Mouse (Mus musculus) right cerebral cortex, postnatal 25 days (tissue): ENCODE measurements at regions not wholly inside any gene's neighbourhood (a gene's known extent, or its start where the extent isn't known, plus 50 kb on each side); places are given as distances from the start of the nearest gene placed in this dataset.

Source experiments
- DNase-seq: peaks from one replicate; pipeline ENCODE4 v3.0.0; 2022

DNA sequence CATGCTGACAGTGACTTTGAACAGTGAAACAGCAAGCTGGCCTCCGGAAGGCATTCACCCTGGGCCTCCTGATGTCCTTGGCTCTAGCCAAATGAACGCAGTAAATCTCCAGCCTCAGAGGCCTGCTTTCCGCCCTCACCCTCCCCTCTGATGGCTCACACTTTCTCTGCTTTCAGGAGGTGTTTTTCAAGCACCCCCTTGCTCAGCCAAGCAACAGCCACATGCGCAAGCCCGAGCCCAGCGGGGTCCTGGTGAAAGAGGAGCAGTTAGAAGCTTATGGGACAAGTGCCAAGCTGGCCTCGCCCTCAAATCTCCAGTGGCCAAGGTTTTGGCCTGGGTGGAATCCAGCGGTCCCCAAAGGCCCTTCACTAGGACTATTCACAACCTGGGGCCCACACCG lies 109.6 kb upstream of the Zbtb40 start:
- no peak for DNase-seq

DNA sequence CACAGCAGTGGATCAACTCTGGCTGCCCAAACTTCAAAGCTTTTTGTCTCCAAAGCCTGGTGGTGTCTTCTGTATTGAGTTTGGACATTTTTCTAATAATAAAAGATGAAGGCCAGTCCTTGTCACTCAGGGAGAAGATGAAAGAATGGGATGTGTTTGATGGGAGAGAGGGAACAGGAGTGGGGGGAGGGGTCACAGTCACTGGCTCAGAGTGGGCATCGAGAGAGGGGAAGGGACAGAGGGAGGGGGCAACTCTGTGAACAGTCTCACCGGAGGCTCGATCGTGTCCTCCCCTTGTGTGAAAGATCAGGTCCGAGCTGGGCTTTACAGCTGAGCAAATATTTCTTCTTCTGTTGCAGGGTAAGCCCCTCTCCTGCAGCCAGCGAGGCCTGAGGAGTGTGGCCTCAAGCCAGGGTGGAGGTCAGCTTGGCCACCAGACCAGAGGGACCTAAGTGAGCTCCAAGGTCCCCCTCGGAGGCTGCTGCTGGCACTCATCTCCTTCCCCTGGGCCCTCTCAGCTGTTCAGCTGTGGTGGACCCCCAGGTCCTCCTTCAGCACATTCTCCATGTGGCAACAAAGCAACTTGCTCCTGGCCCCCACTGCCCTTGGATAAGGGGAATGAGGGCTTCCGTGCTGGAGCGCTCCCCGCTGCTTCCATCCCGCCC lies 108.0 kb upstream of the Zbtb40 start:
- DNase-seq, result no peak

DNA sequence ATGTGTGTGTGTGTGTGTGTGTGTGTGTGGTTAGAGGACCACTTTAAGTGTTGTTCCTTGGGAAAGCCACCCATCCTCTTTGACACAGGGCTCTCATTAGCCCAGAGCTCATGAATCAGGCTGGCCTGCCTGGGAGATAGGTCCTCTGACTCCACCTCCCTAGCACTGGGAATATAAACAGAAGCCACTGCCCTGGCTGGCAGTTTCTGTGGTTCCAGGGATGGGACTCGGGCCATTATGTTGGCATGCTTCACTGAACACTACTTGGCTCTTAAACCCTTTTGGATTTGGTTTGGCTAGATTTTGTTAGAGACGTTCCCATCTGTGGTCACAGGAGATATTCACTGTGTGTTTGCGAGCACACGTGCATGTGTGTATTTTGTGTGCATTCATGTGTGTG lies 100.2 kb upstream of the Zbtb40 start:
- DNase-seq, result no peak

DNA sequence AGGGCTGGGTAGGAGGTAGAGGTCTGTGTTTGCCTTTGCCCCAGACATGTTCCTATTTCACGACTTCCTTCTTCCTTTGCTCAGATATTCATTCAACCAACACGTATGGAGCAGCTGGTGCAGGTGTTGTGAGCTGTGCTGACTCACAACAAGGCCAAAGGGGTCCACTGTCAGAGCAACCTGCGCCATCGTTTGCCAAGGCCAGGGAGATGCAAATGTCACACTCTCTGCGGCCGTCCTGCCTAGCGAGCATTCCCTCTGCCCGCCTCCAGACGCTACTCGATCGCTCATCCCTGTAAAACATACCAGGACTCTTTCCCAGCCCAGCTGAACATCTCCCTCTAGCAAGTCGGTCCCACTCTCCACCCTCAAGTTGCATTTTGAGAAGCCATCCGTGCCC lies 99.2 kb upstream of the Zbtb40 start:
- no peak for DNase-seq

DNA sequence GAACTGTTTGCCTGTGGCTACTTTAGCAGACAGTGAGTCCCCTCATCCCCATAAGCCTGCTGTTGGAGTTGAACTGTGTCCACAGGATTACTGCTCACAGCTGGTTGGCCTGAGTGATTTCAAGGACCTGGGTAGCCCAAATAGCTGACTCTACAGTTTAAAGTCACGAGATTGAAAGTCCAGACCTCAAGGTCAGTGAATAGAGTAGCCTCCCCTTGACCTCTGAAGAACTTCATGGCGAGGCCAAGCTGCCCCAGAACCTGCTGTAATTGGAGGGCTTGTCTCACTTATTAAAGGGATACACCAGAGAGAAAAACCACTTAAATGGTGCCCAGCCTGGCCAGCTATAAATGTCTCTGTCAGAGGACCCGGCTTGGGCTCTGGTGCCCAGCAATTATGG lies 97.7 kb upstream of the Zbtb40 start:
- DNase-seq, result no peak

DNA sequence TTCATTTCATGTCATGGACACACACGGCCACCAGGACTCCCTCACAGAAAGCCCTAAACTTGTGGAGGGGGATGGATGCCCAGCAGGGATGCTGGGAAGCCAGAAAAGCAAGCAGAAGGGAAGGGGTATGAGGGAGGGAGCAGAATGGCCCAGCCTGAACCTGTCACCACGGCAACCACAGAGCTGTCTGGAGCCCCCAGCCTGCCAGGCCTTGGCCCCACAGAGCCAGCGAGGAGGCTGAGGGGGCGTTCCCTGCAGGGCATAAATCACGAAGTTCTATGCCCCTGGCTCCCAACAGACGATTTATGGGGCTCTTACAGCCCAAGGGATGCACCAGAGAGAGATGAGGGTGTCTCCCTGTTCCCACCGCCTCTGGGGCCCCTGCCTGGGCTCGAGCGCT lies 93.7 kb upstream of the Zbtb40 start:
- no peak for DNase-seq

DNA sequence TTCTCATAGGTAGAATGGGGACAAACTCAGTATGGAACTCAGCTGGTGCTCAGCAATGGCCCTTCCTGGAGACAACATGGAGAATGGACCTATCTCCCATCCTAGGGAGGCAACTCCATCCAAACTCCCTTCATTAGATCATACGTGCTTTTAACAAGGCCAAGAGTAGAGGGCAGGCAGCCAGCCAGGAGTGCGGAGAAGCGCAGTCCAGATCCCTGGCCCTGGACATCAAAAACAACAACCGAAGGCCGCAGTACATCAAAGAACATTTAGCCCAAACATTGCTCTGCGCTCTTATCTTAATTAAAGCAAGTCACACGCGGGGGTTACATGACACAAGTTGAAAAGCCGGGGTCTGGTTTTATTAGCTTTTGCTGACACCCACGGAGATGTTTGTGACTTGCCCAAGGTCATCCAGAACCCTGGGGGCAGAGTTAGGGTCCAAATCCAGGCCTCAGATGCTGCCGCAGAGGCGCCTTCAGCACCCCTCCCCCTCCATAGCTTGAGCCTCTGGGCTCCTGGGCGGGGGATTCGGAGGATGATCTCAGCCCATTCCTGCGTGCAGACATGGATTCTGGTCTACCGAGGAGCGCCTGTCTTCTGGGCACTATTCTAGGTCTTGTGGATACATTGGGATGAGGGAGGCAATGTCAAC lies 90.6 kb upstream of the Zbtb40 start:
- no peak for DNase-seq

DNA sequence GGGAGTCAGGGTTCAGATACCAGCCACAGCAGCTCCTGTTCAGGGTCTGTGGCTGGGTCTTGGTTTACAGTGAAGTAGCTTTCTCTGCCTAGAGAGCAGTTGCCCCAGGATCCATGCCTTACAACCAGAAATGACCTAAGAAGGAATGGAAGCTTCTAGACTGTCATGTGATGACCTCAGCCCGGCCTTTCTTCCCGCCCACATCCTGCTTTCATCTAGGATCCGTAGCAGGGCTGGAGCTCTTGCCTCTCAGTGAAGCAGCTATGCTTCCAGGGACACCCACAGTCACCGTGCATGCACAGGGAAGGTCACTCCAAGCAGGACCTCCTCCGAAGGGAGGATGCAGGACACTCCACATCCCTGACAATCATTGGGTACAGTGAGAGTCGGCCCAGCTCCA lies 89.5 kb upstream of the Zbtb40 start:
- DNase-seq, result no peak

DNA sequence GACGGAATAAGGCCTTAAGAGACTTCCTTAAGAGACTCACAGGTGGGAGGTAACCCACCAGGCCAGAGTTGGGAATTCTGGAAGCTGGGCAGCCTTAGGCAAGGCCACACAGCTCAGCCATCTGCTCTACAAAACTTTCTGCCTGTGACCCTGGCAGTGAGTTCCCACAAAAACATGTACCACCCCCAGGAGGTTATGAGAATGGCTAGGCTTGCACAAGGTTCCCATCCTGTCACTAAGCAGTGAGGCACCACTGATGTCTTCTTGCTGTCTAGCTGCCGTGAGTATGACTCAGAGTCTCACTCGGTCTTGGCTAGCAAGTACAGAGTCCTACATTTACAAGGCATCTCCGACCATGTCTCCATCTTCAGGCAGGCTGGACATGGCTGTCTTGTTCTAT lies 87.7 kb upstream of the Zbtb40 start:
- DNase-seq, result no peak

DNA sequence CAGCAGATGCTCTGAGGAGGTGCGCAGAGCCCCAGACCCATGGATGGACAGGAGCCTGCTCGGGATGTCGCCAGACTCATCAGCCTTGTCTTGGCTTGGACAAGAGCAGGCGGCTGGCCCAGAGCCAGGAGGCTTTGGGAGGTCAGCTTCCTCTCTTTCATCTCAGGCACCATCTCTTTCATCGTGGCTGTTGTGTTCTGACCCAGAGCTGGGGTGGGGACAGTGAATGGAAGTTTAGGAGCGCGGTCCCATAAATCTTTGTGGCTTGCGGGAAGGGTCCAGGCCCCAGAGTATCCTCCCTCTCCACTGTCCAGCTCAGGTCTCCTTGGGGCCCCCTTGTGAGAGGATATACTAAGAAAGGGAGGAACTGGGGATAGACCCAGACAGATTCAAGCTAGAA lies 87.2 kb upstream of the Zbtb40 start:
- DNase-seq, result no peak

DNA sequence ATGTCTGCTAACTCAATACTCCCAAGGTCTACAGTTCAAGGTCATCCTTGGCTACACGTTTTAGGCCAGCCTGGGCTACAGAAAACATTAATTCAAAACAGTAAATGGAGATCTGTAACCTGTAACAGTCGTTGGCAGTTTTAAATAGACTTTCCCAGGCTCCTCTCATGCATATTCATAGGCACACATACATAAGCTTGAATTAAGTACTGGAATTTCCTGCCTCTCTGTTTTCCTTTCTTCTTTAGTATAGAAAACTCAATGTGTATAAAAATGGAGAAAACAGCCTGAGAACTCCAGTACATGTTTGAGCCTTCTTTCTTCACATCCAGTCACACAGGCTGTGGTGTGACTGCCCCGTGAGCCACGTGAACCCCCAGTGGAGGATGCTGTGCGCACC lies 86.0 kb upstream of the Zbtb40 start:
- no peak for DNase-seq

DNA sequence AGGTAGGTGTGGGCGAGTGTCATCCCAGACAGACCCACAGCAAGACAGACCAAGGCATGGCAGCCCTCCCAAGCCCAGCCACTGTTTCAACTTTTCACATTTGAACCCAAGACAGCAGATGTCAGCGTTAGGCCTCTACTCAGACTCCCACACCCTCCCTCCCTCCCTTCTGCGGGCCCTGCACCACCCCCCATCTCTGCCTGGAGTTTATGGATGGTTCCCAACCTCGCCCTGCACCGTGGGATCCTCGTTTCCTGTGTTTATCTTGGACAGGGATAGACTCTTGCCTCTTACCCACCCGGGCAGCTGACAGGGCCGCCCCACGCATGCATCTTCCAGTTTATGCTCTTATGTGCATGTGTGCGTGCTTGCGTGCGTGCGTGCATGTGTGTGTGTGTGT lies 85.2 kb upstream of the Zbtb40 start:
- no peak for DNase-seq

DNA sequence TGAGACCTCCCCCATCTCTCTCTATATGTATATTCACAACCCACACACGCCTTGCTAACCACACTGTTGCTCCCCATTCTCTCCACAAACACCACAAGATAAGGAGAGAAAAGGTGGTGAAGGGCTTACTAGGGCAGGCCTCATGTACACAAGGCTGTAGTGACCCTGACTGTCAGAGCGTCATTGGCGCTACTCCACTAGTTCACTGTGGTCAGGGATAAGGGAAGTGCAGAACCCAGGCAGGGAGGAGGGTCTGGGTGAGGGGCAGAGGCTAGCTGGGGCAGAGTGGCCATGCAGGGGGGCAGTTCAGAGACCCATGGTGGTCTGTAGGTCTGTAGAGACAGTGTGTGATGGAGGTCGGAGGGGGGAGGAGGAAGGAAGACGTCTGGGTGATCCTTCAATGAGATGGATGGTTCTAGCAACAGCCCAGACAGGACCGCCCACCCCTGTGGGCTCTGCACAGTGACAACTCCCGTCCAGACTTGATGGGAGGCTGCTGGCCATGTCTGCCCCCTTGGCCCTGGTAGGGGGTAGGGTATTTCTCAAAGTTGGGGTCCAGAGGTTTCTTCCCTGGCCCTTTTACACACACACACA lies 82.1 kb upstream of the Zbtb40 start:
- DNase-seq, result no peak

DNA sequence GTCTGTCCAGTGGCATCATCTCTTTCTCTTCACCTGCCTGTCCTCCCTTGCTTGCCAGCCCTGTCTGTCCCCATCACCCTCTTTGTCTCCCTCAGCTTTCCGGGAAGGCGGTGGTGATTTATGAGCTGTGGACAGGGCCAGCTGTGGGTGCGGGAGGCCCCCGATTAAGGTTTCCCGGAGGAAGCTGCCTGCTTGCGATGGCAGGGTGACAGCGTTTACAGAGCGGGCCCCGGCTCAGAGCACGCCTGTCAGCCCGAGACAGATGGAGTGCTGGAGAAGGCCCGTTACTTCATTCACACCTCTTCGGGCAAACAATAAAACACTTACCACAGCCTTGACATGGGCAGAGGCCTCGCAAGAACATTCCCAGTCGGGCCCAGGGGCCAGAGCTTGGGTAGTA lies 79.6 kb upstream of the Zbtb40 start:
- DNase-seq, result no peak

DNA sequence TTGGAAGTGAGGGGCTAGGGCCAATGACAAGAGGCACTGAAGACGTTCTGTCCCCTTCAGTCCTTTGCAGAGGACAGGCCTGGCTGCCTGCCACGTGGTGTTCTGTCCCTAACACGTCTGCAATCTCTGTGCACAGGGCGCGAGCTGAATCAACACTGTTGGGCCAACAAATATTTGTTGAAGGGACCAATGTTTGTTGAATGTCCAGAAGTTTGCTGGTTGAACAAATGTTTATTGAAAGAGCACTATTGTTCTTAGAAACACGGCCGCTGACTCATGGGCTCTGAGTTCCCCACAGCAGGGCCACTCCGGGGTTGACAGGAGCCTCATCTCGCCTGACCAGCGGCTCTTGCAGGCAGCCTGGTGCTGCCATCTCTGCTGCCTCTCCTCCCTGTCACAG lies 73.1 kb upstream of the Zbtb40 start:
- DNase-seq, result no peak

DNA sequence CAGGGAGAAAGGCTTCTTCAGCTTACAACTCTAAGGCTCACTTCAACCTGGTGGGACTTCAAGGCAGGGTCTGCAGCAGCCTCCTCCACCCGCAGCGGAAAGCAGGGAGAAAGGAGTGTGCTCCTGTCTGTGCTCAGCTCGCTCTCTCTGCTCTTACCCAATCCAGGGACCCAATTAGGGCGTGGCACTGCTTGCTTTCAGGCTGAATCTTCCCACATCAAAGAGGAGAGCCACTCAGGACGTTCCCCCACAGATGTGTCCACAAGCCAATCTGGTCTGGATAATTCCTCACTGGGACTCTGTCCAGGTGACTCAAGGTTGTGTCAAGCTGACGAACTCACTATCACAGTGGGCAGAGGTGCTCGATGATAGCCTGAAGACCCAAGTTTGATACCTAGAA lies 72.0 kb upstream of the Zbtb40 start:
- no peak for DNase-seq

DNA sequence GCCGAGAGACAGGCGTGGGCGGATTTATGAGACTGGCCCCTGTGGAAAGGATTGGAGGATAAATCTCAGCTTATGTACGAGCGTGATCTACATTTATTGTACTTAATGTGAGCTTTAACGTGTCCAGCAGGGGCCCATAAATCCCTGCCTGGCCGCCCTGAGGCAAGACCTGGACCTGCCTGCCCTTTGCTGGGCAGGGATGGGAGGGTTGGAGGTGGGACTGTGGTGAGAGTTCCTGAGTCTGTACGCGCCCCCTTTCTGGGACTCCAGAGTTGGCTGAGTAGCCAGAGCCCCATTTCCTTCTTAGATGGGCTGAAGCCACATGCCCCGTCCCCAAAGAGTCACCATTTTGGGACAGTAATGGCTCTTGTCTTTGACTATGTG lies 69.7 kb upstream of the Zbtb40 start:
- no peak for DNase-seq

DNA sequence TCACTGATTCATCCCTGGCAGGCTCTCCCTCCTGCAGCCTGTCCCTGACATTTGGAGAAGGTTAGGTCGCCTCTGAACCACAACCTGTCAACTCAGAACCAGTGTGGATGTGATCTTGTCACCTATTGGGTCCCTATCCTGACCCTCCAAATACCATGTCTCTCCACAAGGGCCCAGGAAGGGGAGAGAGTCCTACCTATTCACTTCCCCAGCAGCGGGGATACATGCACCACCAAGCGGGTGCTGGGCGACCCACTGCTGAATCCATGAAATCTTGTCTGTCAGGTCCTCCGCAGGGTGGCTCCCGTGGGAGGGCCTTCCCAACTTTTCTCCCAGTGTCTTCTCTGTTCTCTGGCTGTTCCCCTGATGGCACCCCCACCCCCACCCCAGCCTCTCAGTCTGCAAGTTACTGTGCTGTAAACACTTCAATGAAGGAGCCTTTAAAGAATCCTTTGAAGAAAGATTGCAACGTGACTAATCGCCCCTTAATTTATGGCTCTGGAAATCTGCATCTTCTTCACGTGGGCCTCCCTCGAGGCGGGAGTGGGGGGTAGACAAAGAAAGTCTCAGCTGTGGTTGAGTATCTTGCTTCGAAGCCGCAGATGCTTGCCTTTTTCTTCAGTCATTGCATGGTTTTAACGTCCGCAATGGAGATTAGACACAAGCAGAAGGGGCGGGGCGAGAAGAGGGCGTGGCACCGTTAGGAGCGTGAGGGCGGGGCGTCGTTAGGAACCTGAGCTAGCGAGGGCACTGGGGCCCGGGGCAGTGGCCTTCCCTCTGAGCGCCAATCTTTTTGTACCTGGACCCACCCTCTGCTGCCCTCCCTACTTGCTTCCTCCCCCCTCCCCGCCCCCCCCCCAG lies 69.1 kb upstream of the Zbtb40 start:
- DNase-seq, result no peak

DNA sequence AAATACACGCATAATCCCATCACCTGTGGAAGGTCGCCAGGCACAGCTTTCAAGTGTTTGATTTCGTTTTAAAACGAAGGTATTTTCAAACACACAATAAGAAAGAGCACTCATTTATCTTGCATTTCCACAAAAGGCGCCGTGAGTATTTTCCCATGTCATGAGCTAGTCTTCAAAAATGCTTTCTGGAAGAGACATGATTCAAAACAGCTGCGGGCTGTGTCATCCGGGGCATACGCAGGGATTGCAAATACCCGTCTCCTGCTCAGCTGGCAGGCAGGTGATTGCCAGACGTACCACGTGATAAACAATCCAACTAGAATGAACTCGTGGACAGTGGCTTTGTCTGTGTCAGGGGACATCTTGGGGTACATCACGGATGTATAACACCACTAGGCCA lies 66.5 kb upstream of the Zbtb40 start:
- DNase-seq, result no peak

DNA sequence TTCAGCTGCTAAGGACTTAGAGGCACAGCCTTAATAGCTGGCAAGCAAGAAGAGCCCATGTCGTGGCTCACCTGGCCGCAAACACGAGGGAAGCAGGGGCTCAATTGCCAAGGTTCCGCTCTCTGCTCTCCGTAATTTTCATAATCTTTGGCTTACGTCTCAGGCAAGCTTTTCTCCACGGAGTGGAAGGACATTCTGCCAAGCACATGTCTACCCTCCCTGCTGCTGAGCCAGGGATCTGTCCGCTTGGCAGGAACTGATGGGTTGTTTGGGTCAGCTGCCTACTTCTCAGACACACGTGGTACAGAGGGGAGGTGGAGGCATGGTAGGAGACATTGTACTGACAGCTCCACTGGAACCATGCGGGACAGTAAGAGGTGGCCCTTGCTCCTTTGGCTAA lies 61.7 kb upstream of the Zbtb40 start:
- DNase-seq, result no peak

DNA sequence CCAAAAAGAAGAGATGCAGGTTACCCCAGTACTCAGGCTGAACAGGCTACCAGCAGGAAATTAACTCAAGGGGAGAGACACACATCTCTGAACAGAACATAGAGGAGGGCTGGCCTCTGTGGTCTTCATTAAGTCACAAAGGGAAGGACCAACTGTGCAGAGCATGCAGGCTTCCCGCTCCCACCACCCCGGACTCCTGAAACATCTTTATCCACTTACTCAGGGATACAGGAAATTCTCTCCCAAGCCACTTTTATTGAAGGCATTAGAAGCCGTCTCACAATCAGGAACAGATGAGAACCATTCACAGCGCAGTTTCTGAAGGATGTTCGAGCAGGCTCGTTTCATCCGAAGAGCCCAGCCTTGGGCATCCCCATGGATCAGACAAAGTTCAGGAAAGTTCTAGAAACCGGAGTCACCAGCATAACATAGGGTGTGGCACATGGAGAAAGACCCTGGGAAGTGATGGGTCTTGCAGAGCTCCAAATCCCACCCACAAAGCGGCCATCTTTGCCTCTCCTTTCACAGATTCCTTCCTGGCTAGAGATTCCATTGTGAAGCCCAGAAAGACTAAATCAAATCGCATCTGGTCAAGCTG lies 55.9 kb upstream of the Zbtb40 start:
- no peak for DNase-seq

DNA sequence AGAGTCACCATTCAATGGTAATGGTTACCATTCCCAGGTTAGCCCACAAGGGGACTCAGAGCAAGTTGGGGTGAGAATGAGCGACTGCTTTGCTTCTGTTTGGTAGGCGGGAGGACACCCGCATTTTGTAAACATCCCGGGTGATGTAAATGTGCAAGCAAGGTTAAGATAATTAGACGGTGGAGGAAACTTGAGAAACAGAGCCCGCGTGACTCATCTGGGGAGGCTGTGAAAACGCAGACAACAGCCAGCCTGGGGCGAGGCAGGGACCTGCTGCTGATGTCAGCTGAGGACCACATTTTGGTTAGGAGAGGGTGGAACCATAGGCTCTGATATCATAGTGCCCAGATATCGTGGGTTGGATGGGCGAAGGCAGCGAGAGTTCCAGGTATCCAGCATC lies 52.6 kb upstream of the Zbtb40 start:
- no peak for DNase-seq

DNA sequence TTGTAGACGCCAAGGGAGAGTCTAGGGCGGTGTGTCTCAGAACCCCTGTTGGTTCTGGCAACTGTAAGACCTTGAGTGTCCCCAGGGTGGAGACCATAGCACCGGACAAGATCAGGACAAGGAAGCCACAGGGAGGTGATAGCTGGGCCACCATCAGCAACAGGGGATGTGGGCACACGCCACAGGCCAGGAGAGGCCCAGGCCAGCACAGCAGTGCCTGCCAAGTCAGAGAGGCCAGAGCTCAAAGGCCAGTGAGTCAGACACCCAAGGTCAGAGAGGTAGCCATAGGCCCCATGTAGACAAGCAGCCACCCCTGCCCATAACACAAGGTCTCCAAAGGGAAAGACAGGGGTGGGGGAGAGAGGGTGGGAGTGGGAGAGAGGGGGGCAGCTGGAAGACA lies 52.2 kb upstream of the Zbtb40 start:
- DNase-seq, result no peak
